Mouse (Mus musculus) hindbrain, postnatal 0 days (tissue): ENCODE results near the gene Zfp599. TPM values are rescaled to one million over a fixed set of nuclear protein-coding genes. Genes with fewer than 3 reads are reported as not detected.

Experiments used
- ATAC-seq: fragments of 200-750 bp; cut with Nextera tagmentation; 2 replicates; pipeline ENCODE4 v1.8.0; 2017; ENCODE audit warnings: mild to moderate bottlenecking, moderate TSS enrichment, moderate library complexity
- DNase-seq: peaks from one replicate; pipeline ENCODE4 v3.0.0-alpha.2; 2015; ENCODE audit warnings: low spot score
- H3K27ac ChIP-seq: fragments of 300-500 bp; sonication (generic); 2 replicates; pipeline ENCODE4 v1.5.1; 2014; ENCODE audit warnings: mild to moderate bottlenecking
- H3K27me3 ChIP-seq: fragments of 300-500 bp; sonication (generic); 2 replicates; pipeline ENCODE4 v1.6.1; 2014; ENCODE audit warnings: low read length, mixed read lengths; ENCODE audit not compliant: insufficient read depth
- H3K36me3 ChIP-seq: fragments of 300-500 bp; sonication (generic); 2 replicates; pipeline ENCODE4 v1.6.1; 2014; ENCODE audit warnings: low read length, mixed read lengths; ENCODE audit not compliant: insufficient read depth
- H3K4me1 ChIP-seq: fragments of 300-500 bp; sonication (generic); 2 replicates; pipeline ENCODE4 v1.6.1; 2014; ENCODE audit warnings: antibody characterized with exemption, low read length, mixed read lengths; ENCODE audit not compliant: insufficient read depth
- H3K4me2 ChIP-seq: fragments of 300-500 bp; sonication (generic); 2 replicates; pipeline ENCODE4 v1.6.1; 2014; ENCODE audit warnings: low read depth, mild to moderate bottlenecking, low read length, moderate library complexity, mixed read lengths
- H3K4me3 ChIP-seq: fragments of 300-500 bp; sonication (generic); 2 replicates; pipeline ENCODE4 v1.5.1; 2014; ENCODE audit warnings: low read length
- H3K9ac ChIP-seq: fragments of 300-500 bp; sonication (generic); replicated peaks from 2 replicates; pipeline ENCODE4 v1.6.1; 2014; ENCODE audit warnings: mild to moderate bottlenecking, low read length, moderate library complexity, mixed read lengths
- H3K9me3 ChIP-seq: fragments of 300-500 bp; sonication (generic); 2 replicates; pipeline ENCODE4 v1.6.1; 2016; ENCODE audit warnings: low read length, mixed read lengths
- CTCF ChIP-seq: IDR thresholded peaks from 2 replicates; pipeline ENCODE4 v1.5.1; 2016; ENCODE audit warnings: antibody characterized with exemption, control low read depth, low read depth
- WGBS: fragments of 180-500 bp; shearing (Covaris S2); extraction: QIAGEN DNeasy Blood & Tissue Kit; methylation state at CpG from one replicate; pipeline ENCODE4 v1.1.7; 2014; 5-methylcytosine and 5-hydroxymethylcytosine counted together
- polyA plus RNA-seq: library from polyadenylated mRNA; unstranded; fragments of >200 nt; fragmentation: Nextera tagmentation; extraction: Ambion mirVana; gene quantifications from 2 replicates; pipeline ENCODE4 v1.2.1, GENCODE M21; 2015
- total RNA-seq: library from RNA; depleted of rRNA; stranded (reverse); fragments of >200 nt; gene quantifications from 2 replicates; pipeline ENCODE4 v1.2.3, GENCODE M21; 2014; rRNA removed

Zfp599 gene
- total and polyA plus RNA-seq, 2 experiments from 2014 or later = 3.0 to 4.8 TPM

- Histone ChIP-seq H3K4me2 (peak overlapping the region; percentile 72), H3K4me3 (peak overlapping the region; percentile 88), H3K27me3 (no peaks in the 10 kb centered on the region), H3K36me3 (no peaks in the 10 kb centered on the region), H3K9me3 (no peaks in the 10 kb centered on the region), H3K9ac (peak overlapping the region; percentile 62), H3K4me1 (no peaks in the 10 kb centered on the region), H3K27ac (peak overlapping the region; percentile 88; the same call in 1 of the 2 replicates)
- WGBS = 23% methylated on average over 17 of the region's 17 CpGs
- peak; percentile 40 for TF ChIP-seq CTCF
- ATAC-seq (peak; percentile 55), DNase-seq (peak; percentile 74)
Observed at GRCm38 (mm10) chr9:22224536-22225503, 34.9 kb downstream of the Zfp599 start.

- no peaks in the 10 kb centered on the region for H3K9me3 ChIP-seq
- H3K4me3 ChIP-seq = no peak overlapping the region
- H3K9ac ChIP-seq = no peak overlapping the region
- no peaks in the 10 kb centered on the region for H3K36me3 ChIP-seq
- no peak overlapping the region for H3K27ac ChIP-seq
- H3K27me3 ChIP-seq = no peaks in the 10 kb centered on the region
- 93% methylated on average over 4 of the region's 4 CpGs for WGBS
- no peak overlapping the region for H3K4me2 ChIP-seq
- H3K4me1 ChIP-seq = no peaks in the 10 kb centered on the region
- no peak for ATAC-seq
- no peak for DNase-seq
- no peak for TF ChIP-seq CTCF
Observed at GRCm38 (mm10) chr9:22224066-22224465, 35.6 kb downstream of the Zfp599 start.

- Histone ChIP-seq H3K27ac (no peak overlapping the region), H3K36me3 (no peaks in the 10 kb centered on the region), H3K27me3 (no peaks in the 10 kb centered on the region), H3K4me1 (no peaks in the 10 kb centered on the region), H3K4me3 (no peak overlapping the region), H3K4me2 (no peak overlapping the region), H3K9me3 (no peaks in the 10 kb centered on the region), H3K9ac (no peak overlapping the region)
- ATAC-seq = no peak
- no peak for DNase-seq
- TF ChIP-seq CTCF = no peak
- WGBS = 49% methylated on average over 7 of the region's 8 CpGs
Observed at GRCm38 (mm10) chr9:22217858-22218493, 41.7 kb downstream of the Zfp599 start.

GRCm38 (mm10) chr9:22216705-22217104 lies 43.0 kb downstream of the Zfp599 start:
- WGBS = 59% methylated on average over 3 of the region's 3 CpGs
- no peak for ATAC-seq
- TF ChIP-seq CTCF = no peak

GRCm38 (mm10) chr9:22214549-22214948 lies 45.1 kb downstream of the Zfp599 start:
- Histone ChIP-seq H3K4me2 (no peak overlapping the region), H3K36me3 (no peaks in the 10 kb centered on the region), H3K4me1 (no peaks in the 10 kb centered on the region), H3K27me3 (no peaks in the 10 kb centered on the region), H3K9me3 (no peaks in the 10 kb centered on the region), H3K9ac (no peak overlapping the region), H3K4me3 (no peak overlapping the region), H3K27ac (no peak overlapping the region)
- no peak for ATAC-seq
- WGBS = 86% methylated on average over 2 of the region's 2 CpGs
- DNase-seq = no peak
- no peak for TF ChIP-seq CTCF

More at GRCm38 (mm10) chr9:22216705-22217104, 43.0 kb downstream of the Zfp599 start:
- Histone ChIP-seq H3K27ac (no peak overlapping the region), H3K4me1 (no peaks in the 10 kb centered on the region), H3K36me3 (no peaks in the 10 kb centered on the region), H3K4me2 (no peak overlapping the region), H3K27me3 (no peaks in the 10 kb centered on the region), H3K4me3 (no peak overlapping the region), H3K9ac (no peak overlapping the region), H3K9me3 (no peaks in the 10 kb centered on the region)
- DNase-seq = no peak

GRCm38 (mm10) chr9:22213785-22214194 lies 45.9 kb downstream of the Zfp599 start:
- Histone ChIP-seq H3K36me3 (no peaks in the 10 kb centered on the region), H3K9me3 (no peaks in the 10 kb centered on the region), H3K27me3 (no peaks in the 10 kb centered on the region), H3K4me1 (no peaks in the 10 kb centered on the region), H3K27ac (no peak overlapping the region), H3K4me3 (no peak overlapping the region), H3K9ac (no peak overlapping the region), H3K4me2 (no peak overlapping the region)
- 73% methylated on average over 2 of the region's 2 CpGs for WGBS
- DNase-seq (no peak), ATAC-seq (no peak)
- TF ChIP-seq CTCF = no peak

Other genes with a start within 250 kb of the Zfp599 start
- gene Elavl3, start 207.9 kb downstream of the Zfp599 start, total RNA-seq = 192 and 204 TPM in 2 replicates
- 69.9 and 71.7 TPM in 2 replicates for gene Elavl3, start 207.9 kb downstream of the Zfp599 start, polyA plus RNA-seq
- not detected in 2 replicates for gene Gm49318, start 188.6 kb downstream of the Zfp599 start, total RNA-seq
- gene Gm49318, start 188.6 kb downstream of the Zfp599 start, polyA plus RNA-seq = not detected in 2 replicates
- 28.8 and 30.0 TPM in 2 replicates for gene Zfp653, start 188.5 kb downstream of the Zfp599 start, total RNA-seq
- gene Zfp653, start 188.5 kb downstream of the Zfp599 start, polyA plus RNA-seq = 12.8 and 13.2 TPM in 2 replicates
- gene Ecsit, start 174.5 kb downstream of the Zfp599 start, total RNA-seq = 59.9 and 68.8 TPM in 2 replicates
- gene Ecsit, start 174.5 kb downstream of the Zfp599 start, polyA plus RNA-seq = 51.0 and 56.0 TPM in 2 replicates
- 0.40 and 0.52 TPM in 2 replicates for gene Cnn1, start 160.7 kb downstream of the Zfp599 start, total RNA-seq
- gene Cnn1, start 160.7 kb downstream of the Zfp599 start, polyA plus RNA-seq = 0.66 and 1.1 TPM in 2 replicates
- gene Elof1, start 142.7 kb downstream of the Zfp599 start, total RNA-seq = 142 and 165 TPM in 2 replicates
- gene Elof1, start 142.7 kb downstream of the Zfp599 start, polyA plus RNA-seq = 171 and 178 TPM in 2 replicates
- gene Acp5, start 124.2 kb downstream of the Zfp599 start, total RNA-seq = 0.18 and 1.8 TPM in 2 replicates
- gene Acp5, start 124.2 kb downstream of the Zfp599 start, polyA plus RNA-seq = 0.63 and 1.2 TPM in 2 replicates
- gene Pigyl, start 103.0 kb downstream of the Zfp599 start, total RNA-seq = 20.5 and 37.1 TPM in 2 replicates
- gene Pigyl, start 103.0 kb downstream of the Zfp599 start, polyA plus RNA-seq = 109 and 111 TPM in 2 replicates
- 0.26 TPM in 1 of 2 replicates, not detected in the other for gene Zfp872, start 71.8 kb downstream of the Zfp599 start, total RNA-seq
- gene Zfp872, start 71.8 kb downstream of the Zfp599 start, polyA plus RNA-seq = 0.24 and 0.33 TPM in 2 replicates
- gene Zfp809, start 34.2 kb downstream of the Zfp599 start, total RNA-seq = 5.3 and 6.4 TPM in 2 replicates
- gene Zfp809, start 34.2 kb downstream of the Zfp599 start, polyA plus RNA-seq = 6.1 and 8.4 TPM in 2 replicates
- 25.4 and 41.4 TPM in 2 replicates for gene Zfp810, start 47.8 kb upstream of the Zfp599 start, total RNA-seq
- 24.2 and 25.1 TPM in 2 replicates for gene Zfp810, start 47.8 kb upstream of the Zfp599 start, polyA plus RNA-seq
- gene Anln, start 129.3 kb upstream of the Zfp599 start, total RNA-seq = 6.3 and 6.8 TPM in 2 replicates
- gene Anln, start 129.3 kb upstream of the Zfp599 start, polyA plus RNA-seq = 2.7 and 3.3 TPM in 2 replicates
- gene 9530077C05Rik, start 151.6 kb upstream of the Zfp599 start, total RNA-seq = 13.8 and 15.5 TPM in 2 replicates
- 15.0 and 16.8 TPM in 2 replicates for gene 9530077C05Rik, start 151.6 kb upstream of the Zfp599 start, polyA plus RNA-seq
- gene Gm17545, start 194.4 kb upstream of the Zfp599 start, total RNA-seq = not detected in 2 replicates
- gene Gm17545, start 194.4 kb upstream of the Zfp599 start, polyA plus RNA-seq = not detected in 2 replicates
- 63.2 and 72.3 TPM in 2 replicates for gene Rp9, start 209.8 kb upstream of the Zfp599 start, total RNA-seq
- gene Rp9, start 209.8 kb upstream of the Zfp599 start, polyA plus RNA-seq = 75.1 and 81.4 TPM in 2 replicates
- gene Bbs9, start 215.8 kb upstream of the Zfp599 start, total RNA-seq = 27.0 and 27.5 TPM in 2 replicates
- 14.0 and 15.2 TPM in 2 replicates for gene Bbs9, start 215.8 kb upstream of the Zfp599 start, polyA plus RNA-seq